Mouse (Mus musculus) liver, adult 2 months (tissue): ENCODE measurements at regions not wholly inside any gene's neighbourhood (a gene's known extent, or its start where the extent isn't known, plus 50 kb on each side); places are given as distances from the start of the nearest gene placed in this dataset.

Source experiments
- CTCF ChIP-seq: fragments of 200-500 bp; IDR thresholded peaks from 2 replicates; pipeline ENCODE4 v1.5.1; 2011; ENCODE audit warnings: low read depth, low read length, control low read depth
- POLR2A ChIP-seq: fragments of 200-500 bp; IDR thresholded peaks from 2 replicates; pipeline ENCODE4 v1.6.1; 2011; ENCODE audit warnings: low read length, control low read depth; ENCODE audit not compliant: insufficient read depth; ENCODE audit errors: extremely low read depth

GRCm38 (mm10) chrX:77013890-77014289 lies 411.2 kb upstream of the Cldn34d start:
- TF ChIP-seq CTCF: no peak
- no peak for TF ChIP-seq POLR2A
